Mouse (Mus musculus): ENCODE measurements around the gene Esr1. TPM values are rescaled to one million over a fixed set of nuclear protein-coding genes. Genes with fewer than 3 reads are reported as not detected.

Gene Esr1
- polyA plus RNA-seq, 1 experiment from 2014 or later: 0.10 TPM

DNA sequence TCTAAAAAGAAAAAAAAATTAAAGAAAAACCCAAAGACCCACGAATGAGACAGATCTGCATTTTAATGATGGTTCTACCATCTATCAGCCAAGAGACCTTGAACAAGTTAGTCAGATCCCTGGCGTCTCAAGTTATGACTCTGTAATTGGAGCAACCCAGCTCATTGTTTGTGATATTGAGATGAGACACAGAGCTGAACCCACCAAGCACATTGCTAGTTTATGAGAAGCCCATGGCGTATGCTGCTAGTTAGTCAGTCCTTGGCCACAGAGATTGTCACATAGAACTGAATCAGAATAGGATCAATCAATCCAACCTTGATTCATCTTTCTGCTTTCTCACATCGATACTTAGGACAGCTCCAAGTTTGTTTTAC lies 165.3 kb downstream of the Esr1 start:
- WGBS: 76% methylated on average over 4 of the region's 4 CpGs
- ATAC-seq (ENCODE audit: insufficient number of reproducible peaks, insufficient read depth, low FRiP score, low TSS enrichment): no peak

GRCm38 (mm10) chr10:4777996-4778395 lies 166.6 kb downstream of the Esr1 start:
- H3K4me3 ChIP-seq: no peak overlapping the region
- no peak for ATAC-seq (ENCODE audit: insufficient number of reproducible peaks, insufficient read depth, low FRiP score, low TSS enrichment)
- no peak overlapping the region for H3K9ac ChIP-seq
- no peaks in the 10 kb centered on the region for H3K9me3 ChIP-seq
- H3K4me1 ChIP-seq: no peaks in the 10 kb centered on the region
- H3K27me3 ChIP-seq: no peaks in the 10 kb centered on the region
- no peak overlapping the region for H3K4me2 ChIP-seq (replicated peaks)
- no peaks in the 10 kb centered on the region for H3K36me3 ChIP-seq
- WGBS: 55% methylated on average over 3 of the region's 3 CpGs
- no peak overlapping the region for H3K27ac ChIP-seq

More for the DNA sequence above, 165.3 kb downstream of the Esr1 start:
- H3K9ac ChIP-seq: no peak overlapping the region
- H3K4me2 ChIP-seq (replicated peaks): no peak overlapping the region
- H3K4me3 ChIP-seq: no peak overlapping the region
- no peaks in the 10 kb centered on the region for H3K27me3 ChIP-seq
- no peaks in the 10 kb centered on the region for H3K9me3 ChIP-seq
- H3K4me1 ChIP-seq: no peaks in the 10 kb centered on the region
- H3K27ac ChIP-seq: no peak overlapping the region
- H3K36me3 ChIP-seq: no peaks in the 10 kb centered on the region

GRCm38 (mm10) chr10:4780926-4781325 lies 169.5 kb downstream of the Esr1 start:
- Histone ChIP-seq H3K27ac (no peak overlapping the region), H3K36me3 (no peaks in the 10 kb centered on the region), H3K9me3 (no peaks in the 10 kb centered on the region), H3K9ac (no peak overlapping the region), H3K27me3 (no peaks in the 10 kb centered on the region), H3K4me3 (no peak overlapping the region), H3K4me2 (replicated peaks) (no peak overlapping the region), H3K4me1 (no peaks in the 10 kb centered on the region)
- ATAC-seq (ENCODE audit: insufficient number of reproducible peaks, insufficient read depth, low FRiP score, low TSS enrichment): no peak
- WGBS: 55% methylated on average over 6 of the region's 6 CpGs

GRCm38 (mm10) chr10:4787003-4787628 lies 175.7 kb downstream of the Esr1 start:
- Histone ChIP-seq H3K9ac (no peak overlapping the region), H3K4me1 (no peaks in the 10 kb centered on the region), H3K27me3 (no peaks in the 10 kb centered on the region), H3K9me3 (no peaks in the 10 kb centered on the region), H3K4me2 (replicated peaks) (no peak overlapping the region), H3K27ac (no peak overlapping the region), H3K4me3 (no peak overlapping the region), H3K36me3 (no peaks in the 10 kb centered on the region)
- ATAC-seq (ENCODE audit: insufficient number of reproducible peaks, insufficient read depth, low FRiP score, low TSS enrichment): no peak
- WGBS: 94% methylated on average over 5 of the region's 5 CpGs

- no peaks in the 10 kb centered on the region for H3K4me1 ChIP-seq
- H3K36me3 ChIP-seq: no peaks in the 10 kb centered on the region
- no peak overlapping the region for H3K9ac ChIP-seq
- WGBS: 73% methylated on average over 3 of the region's 3 CpGs
- no peaks in the 10 kb centered on the region for H3K9me3 ChIP-seq
- no peak for ATAC-seq (ENCODE audit: insufficient number of reproducible peaks, insufficient read depth, low FRiP score, low TSS enrichment)
- H3K27me3 ChIP-seq: no peaks in the 10 kb centered on the region
- no peak overlapping the region for H3K4me2 ChIP-seq (replicated peaks)
- no peak overlapping the region for H3K27ac ChIP-seq
- H3K4me3 ChIP-seq: no peak overlapping the region
Measured at GRCm38 (mm10) chr10:4798268-4798808, 186.9 kb downstream of the Esr1 start.

DNA sequence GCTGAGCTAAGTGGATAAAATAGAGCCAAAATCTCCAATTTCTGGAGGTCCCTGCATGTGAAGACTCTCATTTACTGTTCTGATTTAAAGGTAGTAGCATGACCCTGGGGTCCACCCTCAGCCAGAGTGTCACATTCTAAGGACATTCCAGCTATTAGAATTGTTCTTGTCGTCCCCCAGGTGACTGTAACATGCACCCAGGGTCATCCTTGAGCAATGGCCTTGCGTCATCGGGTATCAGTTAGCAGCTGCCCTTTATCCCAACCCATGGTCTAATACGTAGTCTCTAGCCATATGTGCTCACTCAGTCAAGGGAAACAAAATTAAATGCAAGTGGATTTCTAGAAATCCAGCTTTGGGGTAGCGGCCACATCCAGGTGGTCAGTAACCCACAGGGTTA lies 213.0 kb downstream of the Esr1 start:
- H3K4me3 ChIP-seq: no peak overlapping the region
- WGBS: 84% methylated on average over 5 of the region's 5 CpGs
- no peak for ATAC-seq (ENCODE audit: insufficient number of reproducible peaks, insufficient read depth, low FRiP score, low TSS enrichment)

GRCm38 (mm10) chr10:4830592-4830991 lies 219.2 kb downstream of the Esr1 start:
- H3K4me3 ChIP-seq: no peak overlapping the region
- no peak overlapping the region for H3K4me2 ChIP-seq (replicated peaks)
- ATAC-seq (ENCODE audit: insufficient number of reproducible peaks, insufficient read depth, low FRiP score, low TSS enrichment): no peak
- no peaks in the 10 kb centered on the region for H3K4me1 ChIP-seq
- H3K27ac ChIP-seq: no peak overlapping the region
- no peaks in the 10 kb centered on the region for H3K9me3 ChIP-seq
- no peak overlapping the region for H3K9ac ChIP-seq
- no peaks in the 10 kb centered on the region for H3K27me3 ChIP-seq
- no peaks in the 10 kb centered on the region for H3K36me3 ChIP-seq
- WGBS: 85% methylated on average over 6 of the region's 6 CpGs

More for the DNA sequence above, 213.0 kb downstream of the Esr1 start:
- no peaks in the 10 kb centered on the region for H3K27me3 ChIP-seq
- no peaks in the 10 kb centered on the region for H3K9me3 ChIP-seq
- H3K36me3 ChIP-seq: no peaks in the 10 kb centered on the region
- no peak overlapping the region for H3K4me2 ChIP-seq (replicated peaks)
- no peak overlapping the region for H3K27ac ChIP-seq
- H3K4me1 ChIP-seq: no peaks in the 10 kb centered on the region
- H3K9ac ChIP-seq: no peak overlapping the region

- WGBS: 85% methylated on average over 4 of the region's 4 CpGs
- Histone ChIP-seq H3K4me3 (no peak overlapping the region), H3K27ac (no peak overlapping the region), H3K9ac (no peak overlapping the region), H3K9me3 (no peaks in the 10 kb centered on the region), H3K36me3 (no peaks in the 10 kb centered on the region), H3K4me1 (no peaks in the 10 kb centered on the region), H3K27me3 (no peaks in the 10 kb centered on the region), H3K4me2 (replicated peaks) (no peak overlapping the region)
- ATAC-seq (ENCODE audit: insufficient number of reproducible peaks, insufficient read depth, low FRiP score, low TSS enrichment): no peak
Measured at GRCm38 (mm10) chr10:4838099-4838498, 226.7 kb downstream of the Esr1 start.

GRCm38 (mm10) chr10:4841039-4841438 lies 229.6 kb downstream of the Esr1 start:
- ATAC-seq (ENCODE audit: insufficient number of reproducible peaks, insufficient read depth, low FRiP score, low TSS enrichment): no peak
- Histone ChIP-seq H3K4me3 (no peak overlapping the region), H3K27ac (no peak overlapping the region), H3K27me3 (no peaks in the 10 kb centered on the region), H3K4me2 (replicated peaks) (no peak overlapping the region), H3K36me3 (no peaks in the 10 kb centered on the region), H3K9me3 (no peaks in the 10 kb centered on the region), H3K4me1 (no peaks in the 10 kb centered on the region), H3K9ac (no peak overlapping the region)

DNA sequence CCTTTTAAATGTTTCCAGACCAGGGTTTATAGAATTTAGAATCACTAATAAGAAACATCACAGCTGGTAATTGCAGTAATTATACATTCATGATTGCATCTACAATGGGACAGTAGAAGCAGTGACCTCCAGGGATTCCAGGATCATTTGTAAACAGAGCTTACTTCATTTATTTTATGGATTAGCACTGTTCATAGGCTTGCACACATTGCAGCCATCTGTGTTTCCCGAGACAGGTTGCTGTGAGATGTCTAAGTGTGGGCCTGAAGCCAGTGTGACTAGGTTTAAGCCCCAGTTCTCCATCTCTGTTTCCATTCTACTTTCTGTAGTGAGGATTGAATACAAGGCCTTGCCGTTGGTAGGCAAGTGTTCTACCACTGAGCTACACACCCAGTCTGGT lies 236.1 kb downstream of the Esr1 start:
- no peak for ATAC-seq (ENCODE audit: insufficient number of reproducible peaks, insufficient read depth, low FRiP score, low TSS enrichment)
- H3K36me3 ChIP-seq: no peaks in the 10 kb centered on the region

DNA sequence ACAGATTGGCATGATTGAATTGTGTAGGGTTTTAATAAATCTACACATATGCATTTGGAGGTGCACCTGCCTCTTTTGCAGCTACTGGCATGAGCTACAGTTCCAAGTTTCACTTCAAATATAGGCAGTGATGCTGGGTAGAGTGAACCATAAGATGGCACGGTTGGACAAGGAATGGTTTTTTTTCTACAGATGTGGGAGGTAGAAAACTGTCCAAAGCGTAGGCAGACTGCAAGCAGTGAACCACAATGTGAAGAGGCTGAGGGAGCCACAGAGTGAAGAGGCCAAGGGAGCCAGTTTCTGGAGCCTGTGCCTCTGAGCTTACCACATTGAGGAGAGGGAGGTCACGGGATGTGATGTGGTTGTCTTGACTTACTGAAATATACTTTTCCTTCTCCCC lies 238.5 kb downstream of the Esr1 start:
- H3K36me3 ChIP-seq: no peaks in the 10 kb centered on the region
- WGBS: 83% methylated on average over 3 of the region's 3 CpGs
- no peak overlapping the region for H3K9ac ChIP-seq
- no peak for ATAC-seq (ENCODE audit: insufficient number of reproducible peaks, insufficient read depth, low FRiP score, low TSS enrichment)
- no peak overlapping the region for H3K4me3 ChIP-seq
- no peaks in the 10 kb centered on the region for H3K9me3 ChIP-seq
- H3K27me3 ChIP-seq: no peaks in the 10 kb centered on the region
- H3K4me1 ChIP-seq: no peaks in the 10 kb centered on the region
- no peak overlapping the region for H3K27ac ChIP-seq
- H3K4me2 ChIP-seq (replicated peaks): no peak overlapping the region

More for the DNA sequence above, 236.1 kb downstream of the Esr1 start:
- Histone ChIP-seq H3K4me2 (replicated peaks) (no peak overlapping the region), H3K27ac (no peak overlapping the region), H3K9ac (no peak overlapping the region), H3K4me1 (no peaks in the 10 kb centered on the region), H3K4me3 (no peak overlapping the region), H3K27me3 (no peaks in the 10 kb centered on the region), H3K9me3 (no peaks in the 10 kb centered on the region)
- 75% methylated on average over 2 of the region's 2 CpGs for WGBS

GRCm38 (mm10) chr10:4875076-4875737 lies 263.8 kb downstream of the Esr1 start:
- H3K4me3 ChIP-seq: no peak overlapping the region
- no peak overlapping the region for H3K9ac ChIP-seq
- 65% methylated on average over 8 of the region's 8 CpGs for WGBS
- no peak overlapping the region for H3K27ac ChIP-seq
- no peak overlapping the region for H3K4me2 ChIP-seq (replicated peaks)
- no peak for ATAC-seq (ENCODE audit: insufficient number of reproducible peaks, insufficient read depth, low FRiP score, low TSS enrichment)
- H3K27me3 ChIP-seq: no peaks in the 10 kb centered on the region
- no peaks in the 10 kb centered on the region for H3K4me1 ChIP-seq
- H3K36me3 ChIP-seq: no peaks in the 10 kb centered on the region
- no peaks in the 10 kb centered on the region for H3K9me3 ChIP-seq

All from embryonic facial prominence, embryonic 12.5 days (tissue).